Mouse (Mus musculus) stomach, postnatal 0 days (tissue): ENCODE measurements around the gene Pih1d1. TPM values are rescaled to one million over a fixed set of nuclear protein-coding genes. Genes with fewer than 3 reads are reported as not detected.

ENCODE experiments used
- ATAC-seq: fragments of 200-750 bp; cut with Nextera tagmentation; 2 replicates; pipeline ENCODE4 v1.8.0; 2017; ENCODE audit not compliant: low FRiP score, low TSS enrichment
- DNase-seq: peaks from one replicate; pipeline ENCODE4 v3.0.0-alpha.2; 2016; ENCODE audit warnings: low spot score
- H3K27ac ChIP-seq: fragments of 300-500 bp; sonication (generic); replicated peaks from 2 replicates; pipeline ENCODE4 v1.5.1; 2014; ENCODE audit warnings: mild to moderate bottlenecking, control low read depth
- H3K27me3 ChIP-seq: fragments of 300-500 bp; sonication (generic); 2 replicates; pipeline ENCODE4 v1.6.1; 2014; ENCODE audit warnings: low read length; ENCODE audit not compliant: control insufficient read depth, insufficient read depth
- H3K36me3 ChIP-seq: fragments of 300-500 bp; sonication (generic); 2 replicates; pipeline ENCODE4 v1.6.1; 2014; ENCODE audit warnings: low read length, mixed read lengths; ENCODE audit not compliant: control insufficient read depth, insufficient read depth
- H3K4me1 ChIP-seq: fragments of 300-500 bp; sonication (generic); replicated peaks from 2 replicates; pipeline ENCODE4 v1.6.1; 2014; ENCODE audit warnings: antibody characterized with exemption; ENCODE audit not compliant: control insufficient read depth, insufficient read depth
- H3K4me2 ChIP-seq: fragments of 300-500 bp; sonication (generic); replicated peaks from 2 replicates; pipeline ENCODE4 v1.6.1; 2014; ENCODE audit warnings: low read depth, mild to moderate bottlenecking, control low read depth, moderate library complexity
- H3K4me3 ChIP-seq: fragments of 300-500 bp; sonication (generic); 2 replicates; pipeline ENCODE4 v1.5.1; 2014; ENCODE audit warnings: low read depth, low read length, control low read depth
- H3K9ac ChIP-seq: fragments of 300-500 bp; sonication (generic); 2 replicates; pipeline ENCODE4 v1.6.1; 2014; ENCODE audit warnings: mild to moderate bottlenecking, low read length, control low read depth, mixed read lengths
- H3K9me3 ChIP-seq: fragments of 300-500 bp; sonication (generic); 2 replicates; pipeline ENCODE4 v1.6.1; 2016; ENCODE audit warnings: low read length; ENCODE audit not compliant: control insufficient read depth
- CTCF ChIP-seq: IDR thresholded peaks from 2 replicates; pipeline ENCODE4 v1.5.1; 2016; ENCODE audit warnings: antibody characterized with exemption, low read depth, mild to moderate bottlenecking, moderate library complexity
- EP300 ChIP-seq: optimal IDR thresholded peaks from 2 replicates; pipeline ENCODE3; 2016; ENCODE audit warnings: antibody characterized with exemption
- WGBS: fragments of 180-500 bp; shearing (Covaris S2); extraction: QIAGEN DNeasy Blood & Tissue Kit; methylation state at CpG from one replicate; pipeline ENCODE4 v1.1.7; 2014; 5-methylcytosine and 5-hydroxymethylcytosine counted together
- polyA plus RNA-seq: library from polyadenylated mRNA; unstranded; fragments of >200 nt; fragmentation: Nextera tagmentation; extraction: Ambion mirVana; gene quantifications from 2 replicates; pipeline ENCODE4 v1.2.1, GENCODE M21; 2015

The Pih1d1 gene
- polyA plus RNA-seq, 1 experiment from 2014 or later, result 49.0 TPM

GRCm38 (mm10) chr7:45111940-45112339, 42.2 kb upstream of the Pih1d1 start:
- TF ChIP-seq EP300 (no peak), CTCF (no peak)
- no peaks in the 10 kb centered on the region for H3K36me3 ChIP-seq
- H3K9ac ChIP-seq, result no peak overlapping the region
- no peak overlapping the region for H3K4me3 ChIP-seq
- H3K4me2 ChIP-seq, result no peak overlapping the region
- H3K27me3 ChIP-seq, result no peaks in the 10 kb centered on the region
- 48% methylated on average over 2 of the region's 2 CpGs for WGBS
- no peak for DNase-seq
- no peaks in the 10 kb centered on the region for H3K4me1 ChIP-seq
- no peak for ATAC-seq
- no peak overlapping the region for H3K27ac ChIP-seq
- H3K9me3 ChIP-seq, result no peaks in the 10 kb centered on the region

GRCm38 (mm10) chr7:45112529-45112928, 41.6 kb upstream of the Pih1d1 start:
- H3K36me3 ChIP-seq, result no peaks in the 10 kb centered on the region
- no peaks in the 10 kb centered on the region for H3K27me3 ChIP-seq
- H3K4me1 ChIP-seq, result no peaks in the 10 kb centered on the region
- no peak overlapping the region for H3K4me2 ChIP-seq
- no peak overlapping the region for H3K9ac ChIP-seq
- DNase-seq (no peak), ATAC-seq (no peak)
- H3K9me3 ChIP-seq, result no peaks in the 10 kb centered on the region
- no peak overlapping the region for H3K27ac ChIP-seq
- TF ChIP-seq EP300, result no peak
- TF ChIP-seq CTCF, result no peak
- WGBS, result 51% methylated on average over 3 of the region's 3 CpGs
- H3K4me3 ChIP-seq, result no peak overlapping the region

DNA sequence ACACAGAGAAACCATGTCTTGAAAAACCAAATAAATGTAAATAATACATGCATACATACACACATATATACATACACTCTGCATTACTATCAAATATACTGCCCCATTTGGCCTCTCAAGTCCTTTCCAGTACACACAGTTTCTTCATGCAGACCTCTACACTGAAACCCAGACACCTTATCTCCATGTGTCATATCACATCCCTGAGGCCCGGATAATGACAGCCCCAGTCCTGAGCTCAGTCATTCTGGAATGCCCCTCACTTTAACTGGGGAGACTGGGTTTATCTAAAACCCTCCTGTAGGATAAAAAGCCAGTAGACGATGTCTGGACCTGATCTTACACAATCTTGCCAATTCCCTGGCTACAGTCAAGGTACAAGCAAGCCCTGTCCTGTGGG, 40.6 kb upstream of the Pih1d1 start:
- Histone ChIP-seq H3K27ac (no peak overlapping the region), H3K9ac (no peak overlapping the region)
- WGBS, result 61% methylated on average over 2 of the region's 2 CpGs

GRCm38 (mm10) chr7:45117566-45117965, 36.5 kb upstream of the Pih1d1 start:
- WGBS, result 74% methylated on average over 8 of the region's 8 CpGs
- Histone ChIP-seq H3K9me3 (no peaks in the 10 kb centered on the region), H3K36me3 (peaks cover 18% of the 10 kb centered on the region; the same call in 1 of the 2 replicates), H3K27me3 (no peaks in the 10 kb centered on the region), H3K4me1 (no peaks in the 10 kb centered on the region), H3K4me2 (no peak overlapping the region), H3K4me3 (no peak overlapping the region), H3K9ac (peak overlapping the region; percentile 35; the same call in 1 of the 2 replicates), H3K27ac (no peak overlapping the region; the same call in 1 of the 2 replicates)
- ATAC-seq, result no peak
- TF ChIP-seq CTCF, result no peak
- no peak for TF ChIP-seq EP300
- no peak for DNase-seq

More for the DNA sequence above, 40.6 kb upstream of the Pih1d1 start:
- TF ChIP-seq EP300 (no peak), CTCF (no peak)
- Histone ChIP-seq H3K4me1 (no peaks in the 10 kb centered on the region), H3K4me2 (no peak overlapping the region), H3K4me3 (no peak overlapping the region), H3K36me3 (no peaks in the 10 kb centered on the region), H3K27me3 (no peaks in the 10 kb centered on the region), H3K9me3 (no peaks in the 10 kb centered on the region)
- ATAC-seq (no peak), DNase-seq (no peak)

- peaks cover 18% of the 10 kb centered on the region; the same call in 1 of the 2 replicates for H3K36me3 ChIP-seq
- ATAC-seq (no peak), DNase-seq (no peak)
- no peaks in the 10 kb centered on the region for H3K9me3 ChIP-seq
- 73% methylated on average over 6 of the region's 6 CpGs for WGBS
- no peak for TF ChIP-seq EP300
- no peak for TF ChIP-seq CTCF
- H3K27ac ChIP-seq, result no peak overlapping the region
- 0 out of 2 replicates have a peak, but pooled peaks cover 3% of the 10 kb centered on the region for H3K4me1 ChIP-seq
- H3K4me2 ChIP-seq, result no peak overlapping the region
- H3K4me3 ChIP-seq, result no peak overlapping the region
- no peaks in the 10 kb centered on the region for H3K27me3 ChIP-seq
- H3K9ac ChIP-seq, result no peak overlapping the region
Measured at GRCm38 (mm10) chr7:45118336-45118735, 35.8 kb upstream of the Pih1d1 start.

GRCm38 (mm10) chr7:45119780-45120709, 34.1 kb upstream of the Pih1d1 start:
- TF ChIP-seq EP300, result no peak
- TF ChIP-seq CTCF, result no peak
- WGBS, result 73% methylated on average over 5 of the region's 5 CpGs
- H3K9me3 ChIP-seq, result no peaks in the 10 kb centered on the region
- no peak overlapping the region for H3K4me3 ChIP-seq
- peaks cover 18% of the 10 kb centered on the region; the same call in 1 of the 2 replicates for H3K36me3 ChIP-seq
- H3K4me1 ChIP-seq, result 0 out of 2 replicates have a peak, but pooled peaks cover 3% of the 10 kb centered on the region
- H3K4me2 ChIP-seq, result no peak overlapping the region
- ATAC-seq (no peak), DNase-seq (no peak)
- H3K27me3 ChIP-seq, result no peaks in the 10 kb centered on the region
- H3K27ac ChIP-seq, result no peak overlapping the region
- no peak overlapping the region for H3K9ac ChIP-seq
